Mouse (Mus musculus) lung, postnatal 0 days (tissue): Measurements from ENCODE around the gene Gmppa. TPM values are rescaled to one million over a fixed set of nuclear protein-coding genes. Genes with fewer than 3 reads are reported as not detected.

Experiments
- ATAC-seq: fragments of 200-750 bp; cut with Nextera tagmentation; 2 replicates; pipeline ENCODE4 v1.8.0; 2017; ENCODE audit warnings: moderate library complexity
- DNase-seq: peaks from one replicate; pipeline ENCODE4 v3.0.0-alpha.2; 2016; ENCODE audit warnings: low spot score
- H3K27ac ChIP-seq: fragments of 300-500 bp; sonication (generic); 2 replicates; pipeline ENCODE4 v1.5.1; 2014; ENCODE audit warnings: antibody characterized with exemption, mild to moderate bottlenecking, low read length, mixed read lengths
- H3K27me3 ChIP-seq: fragments of 300-500 bp; sonication (generic); replicated peaks from 2 replicates; pipeline ENCODE4 v1.6.1; 2014; ENCODE audit warnings: low read length, mixed read lengths; ENCODE audit not compliant: insufficient read depth
- H3K36me3 ChIP-seq: fragments of 300-500 bp; sonication (generic); 2 replicates; pipeline ENCODE4 v1.6.1; 2014; ENCODE audit warnings: low read length, mixed read lengths; ENCODE audit not compliant: insufficient read depth
- H3K4me1 ChIP-seq: fragments of 300-500 bp; sonication (generic); 2 replicates; pipeline ENCODE4 v1.6.1; 2014; ENCODE audit warnings: antibody characterized with exemption, low read depth, low read length, mixed read lengths; ENCODE audit not compliant: insufficient read depth
- H3K4me2 ChIP-seq: fragments of 300-500 bp; sonication (generic); replicated peaks from 2 replicates; pipeline ENCODE4 v1.6.1; 2014; ENCODE audit warnings: low read depth, mild to moderate bottlenecking, low read length, moderate library complexity, mixed read lengths
- H3K4me3 ChIP-seq: fragments of 300-500 bp; sonication (generic); 2 replicates; pipeline ENCODE4 v1.5.1; 2014; ENCODE audit warnings: low read depth, low read length
- H3K9ac ChIP-seq: fragments of 300-500 bp; sonication (generic); replicated peaks from 2 replicates; pipeline ENCODE4 v1.6.1; 2014; ENCODE audit warnings: low read depth, mild to moderate bottlenecking
- H3K9me3 ChIP-seq: fragments of 300-500 bp; sonication (generic); 2 replicates; pipeline ENCODE4 v1.6.1; 2016; ENCODE audit warnings: low read length, mixed read lengths
- CTCF ChIP-seq: IDR thresholded peaks from 2 replicates; pipeline ENCODE4 v1.5.1; 2016; ENCODE audit warnings: antibody characterized with exemption, mild to moderate bottlenecking
- EP300 ChIP-seq: IDR thresholded peaks from 2 replicates; pipeline ENCODE4 v1.6.1; 2016; ENCODE audit warnings: antibody characterized with exemption, mild to moderate bottlenecking, control low read depth
- WGBS: fragments of 180-500 bp; shearing (Covaris S2); extraction: QIAGEN DNeasy Blood & Tissue Kit; methylation state at CpG from one replicate; pipeline ENCODE4 v1.1.7; 2014; 5-methylcytosine and 5-hydroxymethylcytosine counted together
- polyA plus RNA-seq: library from polyadenylated mRNA; unstranded; fragments of >200 nt; fragmentation: Nextera tagmentation; extraction: Ambion mirVana; gene quantifications from 2 replicates; pipeline ENCODE4 v1.2.1, GENCODE M21; 2015

Gmppa gene
- polyA plus RNA-seq, 1 experiment from 2014 or later, result 58.9 TPM

DNA sequence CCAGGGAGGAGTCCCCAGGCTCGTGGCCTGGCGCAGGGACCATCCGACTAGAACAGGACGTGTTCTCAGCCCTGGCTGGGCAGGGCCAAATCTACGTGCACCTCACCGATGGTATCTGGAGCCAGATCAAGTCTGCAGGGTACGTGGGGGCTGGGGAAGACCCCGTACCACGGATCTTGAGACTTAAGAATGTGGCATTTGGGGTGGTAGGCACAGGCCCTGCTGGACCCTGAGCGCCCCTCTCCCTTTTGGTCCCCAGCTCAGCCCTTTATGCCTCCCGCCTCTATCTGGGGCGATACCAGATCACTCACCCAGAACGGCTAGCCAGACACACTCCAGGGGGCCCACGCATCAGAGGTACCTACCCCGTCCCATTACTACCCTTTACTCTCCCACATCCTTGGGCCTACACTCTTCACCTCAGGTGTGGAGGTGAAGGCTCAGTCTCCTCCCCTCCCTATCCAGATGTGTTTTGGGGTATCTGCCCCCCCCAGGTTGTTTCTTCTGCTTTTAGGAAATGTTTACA lies 5.8 kb downstream of the Gmppa start:
- Histone ChIP-seq H3K9ac (no peak overlapping the region), H3K36me3 (peaks cover 12% of the 10 kb centered on the region), H3K27ac (no peak overlapping the region), H3K9me3 (no peaks in the 10 kb centered on the region), H3K27me3 (peaks cover 10% of the 10 kb centered on the region; the same call in 1 of the 2 replicates), H3K4me3 (no peak overlapping the region), H3K4me1 (peaks cover 4% of the 10 kb centered on the region; the same call in 1 of the 2 replicates), H3K4me2 (no peak overlapping the region)
- TF ChIP-seq EP300 (no peak), CTCF (no peak)
- WGBS, result 91% methylated on average over 14 of the region's 15 CpGs
- DNase-seq (no peak), ATAC-seq (no peak)

- 68% methylated on average over 9 of the region's 9 CpGs for WGBS
- no peak for DNase-seq
- Histone ChIP-seq H3K9ac (no peak overlapping the region), H3K36me3 (peaks cover 12% of the 10 kb centered on the region), H3K4me1 (no peaks in the 10 kb centered on the region), H3K4me2 (no peak overlapping the region), H3K9me3 (no peaks in the 10 kb centered on the region), H3K27me3 (peaks cover 16% of the 10 kb centered on the region; the same call in 1 of the 2 replicates), H3K4me3 (no peak overlapping the region), H3K27ac (no peak overlapping the region)
- ATAC-seq, result no peak
- no peak for TF ChIP-seq CTCF
- TF ChIP-seq EP300, result no peak
Observed at GRCm38 (mm10) chr1:75442171-75442570, 6.4 kb downstream of the Gmppa start.

DNA sequence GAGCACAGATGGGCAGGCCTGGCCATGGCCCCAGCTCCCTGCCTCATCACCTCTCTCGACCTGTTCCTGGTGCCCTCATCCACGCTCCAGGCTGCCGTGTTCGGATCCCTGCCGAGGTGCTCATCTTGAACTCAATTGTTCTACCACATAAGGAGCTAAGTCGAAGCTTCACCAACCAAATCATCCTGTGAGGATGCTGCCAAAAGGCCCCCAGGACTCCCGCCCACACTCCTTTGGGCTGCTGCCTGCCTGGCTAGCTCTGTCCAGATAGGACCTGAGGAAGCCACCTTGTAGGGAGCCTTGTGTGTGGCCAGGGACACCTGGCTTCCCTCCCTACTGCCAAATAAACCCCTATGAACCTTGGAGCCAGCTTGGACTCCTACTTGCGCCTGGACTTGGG lies 7.1 kb downstream of the Gmppa start:
- Histone ChIP-seq H3K4me1 (no peaks in the 10 kb centered on the region), H3K9me3 (no peaks in the 10 kb centered on the region), H3K4me3 (no peak overlapping the region), H3K9ac (no peak overlapping the region), H3K36me3 (peaks cover 12% of the 10 kb centered on the region), H3K27me3 (peaks cover 21% of the 10 kb centered on the region), H3K4me2 (no peak overlapping the region), H3K27ac (no peak overlapping the region)
- 69% methylated on average over 8 of the region's 8 CpGs for WGBS
- TF ChIP-seq EP300 (no peak), CTCF (no peak)
- ATAC-seq (no peak), DNase-seq (no peak)

GRCm38 (mm10) chr1:75443247-75444024 lies 7.7 kb downstream of the Gmppa start:
- DNase-seq (no peak), ATAC-seq (no peak)
- no peaks in the 10 kb centered on the region for H3K4me1 ChIP-seq
- H3K4me2 ChIP-seq, result no peak overlapping the region
- peaks cover 25% of the 10 kb centered on the region for H3K27me3 ChIP-seq
- 49% methylated on average over 12 of the region's 13 CpGs for whole genome bisulfite sequencing
- peaks cover 12% of the 10 kb centered on the region for H3K36me3 ChIP-seq
- H3K27ac ChIP-seq, result no peak overlapping the region
- H3K9me3 ChIP-seq, result no peaks in the 10 kb centered on the region
- TF ChIP-seq CTCF, result no peak
- TF ChIP-seq EP300, result no peak
- H3K4me3 ChIP-seq, result no peak overlapping the region
- no peak overlapping the region for H3K9ac ChIP-seq

DNA sequence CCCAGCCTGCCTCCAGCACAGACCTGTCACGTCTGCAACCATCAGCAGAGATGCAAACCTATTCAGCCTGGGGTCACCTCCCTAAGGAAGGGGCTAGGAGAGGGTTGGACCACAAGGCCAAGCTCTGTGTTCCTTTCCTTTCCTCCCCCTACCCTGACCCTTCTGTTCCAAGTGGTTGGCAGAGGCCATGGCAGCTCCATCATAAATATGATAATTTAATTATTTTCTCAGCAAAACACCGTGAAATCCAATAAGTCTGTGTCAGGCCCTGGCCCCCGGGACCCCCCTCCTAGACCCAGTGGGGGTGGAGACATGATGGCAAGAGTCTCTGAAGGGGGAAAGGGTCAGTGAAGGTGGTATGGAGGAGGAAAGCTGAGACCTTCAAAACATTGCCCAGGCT lies 8.5 kb downstream of the Gmppa start:
- H3K4me3 ChIP-seq, result no peak overlapping the region
- WGBS, result 48% methylated on average over 3 of the region's 3 CpGs
- H3K9me3 ChIP-seq, result no peaks in the 10 kb centered on the region
- ATAC-seq (no peak), DNase-seq (no peak)
- no peak overlapping the region for H3K4me2 ChIP-seq
- peaks cover 12% of the 10 kb centered on the region for H3K36me3 ChIP-seq
- no peaks in the 10 kb centered on the region for H3K4me1 ChIP-seq
- TF ChIP-seq EP300 (no peak), CTCF (no peak)
- H3K27ac ChIP-seq, result no peak overlapping the region
- H3K27me3 ChIP-seq, result peaks cover 32% of the 10 kb centered on the region
- no peak overlapping the region for H3K9ac ChIP-seq

GRCm38 (mm10) chr1:75445141-75445701 lies 9.5 kb downstream of the Gmppa start:
- no peak overlapping the region for H3K4me2 ChIP-seq
- H3K27ac ChIP-seq, result no peak overlapping the region
- no peak overlapping the region for H3K9ac ChIP-seq
- H3K36me3 ChIP-seq, result peaks cover 11% of the 10 kb centered on the region
- ATAC-seq, result peak; percentile 8; the same call in 1 of the 2 replicates
- H3K4me1 ChIP-seq, result 0 out of 2 replicates have a peak, but pooled peaks cover 4% of the 10 kb centered on the region
- 13% methylated on average over 8 of the region's 9 CpGs for whole genome bisulfite sequencing
- TF ChIP-seq EP300, result no peak
- no peak for TF ChIP-seq CTCF
- H3K9me3 ChIP-seq, result no peaks in the 10 kb centered on the region
- no peak overlapping the region for H3K4me3 ChIP-seq
- DNase-seq, result no peak
- H3K27me3 ChIP-seq, result peaks cover 42% of the 10 kb centered on the region
